Mouse (Mus musculus) CH12.LX (cell line): ENCODE results near the gene Slc26a3. TPM values are rescaled to one million over a fixed set of nuclear protein-coding genes. Genes with fewer than 3 reads are reported as not detected.
"Not testable (repeated sequence)": the region's sequence is repeated elsewhere in the genome, so short reads cannot be mapped to it uniquely, and the experiment has no call there.

Experiments
- DNase-seq: peaks from one replicate; pipeline ENCODE4 v3.0.0-alpha.2; 2013; ENCODE audit errors: extremely low read depth
- H3K27ac ChIP-seq: 2 replicates; pipeline ENCODE4 v1.5.1; 2012; ENCODE audit warnings: low read depth, mild to moderate bottlenecking, control low read depth, moderate library complexity; ENCODE audit not compliant: insufficient read depth
- H3K27me3 ChIP-seq: replicated peaks from 2 replicates; pipeline ENCODE3; 2012; ENCODE audit warnings: inconsistent platforms
- H3K36me3 ChIP-seq, 2 experiments: replicated peaks in 1 of 2; 2 replicates each; pipeline versions ENCODE3 to v1.6.1; 2012; ENCODE audit warnings: inconsistent platforms in 1 of 2, low read length in 1 of 2, mild to moderate bottlenecking in 1 of 2, mixed read lengths in 1 of 2, moderate library complexity in 1 of 2; ENCODE audit not compliant: control insufficient read depth in 1 of 2, insufficient read depth in 1 of 2
- H3K4me1 ChIP-seq, 2 experiments: 2 replicates each; pipeline ENCODE4 v1.6.1; 2012; ENCODE audit warnings: inconsistent platforms in 1 of 2, moderate library complexity in 1 of 2; ENCODE audit not compliant: insufficient read depth in 2 of 2, control insufficient read depth in 1 of 2
- H3K4me2 ChIP-seq: 2 replicates; pipeline ENCODE4 v1.6.1; 2012; ENCODE audit warnings: low read depth, mild to moderate bottlenecking, control low read depth; ENCODE audit not compliant: poor library complexity, insufficient read depth, severe bottlenecking
- H3K4me3 ChIP-seq, 3 experiments: fragments of 150-350 bp in 1 of 3; sonication (generic) in 1 of 3; replicated peaks in 1 of 3; 2 replicates each; pipeline versions ENCODE3 to v1.5.1; 2011 to 2012; ENCODE audit warnings: low read depth in 2 of 3, low read length in 2 of 3, mild to moderate bottlenecking in 2 of 3, moderate library complexity in 2 of 3, control low read depth in 1 of 3, improper control_type of control experiment in 1 of 3, inconsistent platforms in 1 of 3, mixed read lengths in 1 of 3; ENCODE audit not compliant: poor library complexity in 1 of 3
- H3K79me2 ChIP-seq: replicated peaks from 2 replicates; pipeline ENCODE4 v1.6.1; 2012; ENCODE audit warnings: mild to moderate bottlenecking, moderate library complexity; ENCODE audit not compliant: control insufficient read depth, poor library complexity, insufficient read depth, severe bottlenecking; ENCODE audit errors: extremely low read depth
- H3K9ac ChIP-seq: 2 replicates; pipeline ENCODE4 v1.6.1; 2012; ENCODE audit warnings: low read depth, mild to moderate bottlenecking, control low read depth, moderate library complexity; ENCODE audit not compliant: insufficient read depth
- H3K9me3 ChIP-seq: replicated peaks from 2 replicates; pipeline ENCODE3; 2012; ENCODE audit warnings: low read length, inconsistent platforms, mixed read lengths
- CTCF ChIP-seq, 2 experiments: IDR thresholded peaks in 1 of 2; conservative IDR thresholded peaks in 1 of 2; 2 replicates each; pipeline ENCODE4 v1.5.1; 2011 to 2012; ENCODE audit warnings: low read depth in 2 of 2, low read length in 2 of 2, improper control_type of control experiment in 1 of 2, inconsistent platforms in 1 of 2, mild to moderate bottlenecking in 1 of 2, moderate library complexity in 1 of 2
- GABPA ChIP-seq: IDR thresholded peaks from 2 replicates; pipeline ENCODE4 v1.6.1; 2012; ENCODE audit warnings: low read depth, low read length, improper control_type of control experiment, inconsistent platforms; ENCODE audit not compliant: insufficient replicate concordance
- JUN ChIP-seq: IDR thresholded peaks from 2 replicates; pipeline ENCODE4 v1.6.1; 2011; ENCODE audit warnings: low read depth, mild to moderate bottlenecking, low read length, improper control_type of control experiment, moderate library complexity; ENCODE audit not compliant: insufficient read depth
- JUND ChIP-seq: conservative IDR thresholded peaks from 2 replicates; pipeline ENCODE4 v1.6.1; 2011; ENCODE audit warnings: low read depth, low read length, improper control_type of control experiment
- MAFK ChIP-seq: IDR thresholded peaks from 2 replicates; pipeline ENCODE4 v1.6.1; 2011; ENCODE audit warnings: low read length, improper control_type of control experiment; ENCODE audit not compliant: insufficient replicate concordance
- MEF2A ChIP-seq: IDR thresholded peaks from 2 replicates; pipeline ENCODE4 v1.6.1; 2014; ENCODE audit warnings: low read depth, mild to moderate bottlenecking, inconsistent platforms, low read length, improper control_type of control experiment, borderline replicate concordance
- POLR2A ChIP-seq: IDR thresholded peaks from 2 replicates; pipeline ENCODE4 v1.6.1; 2011; ENCODE audit warnings: low read depth, mild to moderate bottlenecking, improper control_type of control experiment, low read length
- RAD21 ChIP-seq: IDR thresholded peaks from 2 replicates; pipeline ENCODE4 v1.6.1; 2011; ENCODE audit warnings: low read depth, mild to moderate bottlenecking, low read length, improper control_type of control experiment, moderate library complexity
- RCOR1 ChIP-seq: conservative IDR thresholded peaks from 2 replicates; pipeline ENCODE4 v1.6.1; 2012; ENCODE audit warnings: low read depth, mild to moderate bottlenecking, inconsistent platforms, low read length, improper control_type of control experiment
- TCF12 ChIP-seq: IDR thresholded peaks from 2 replicates; pipeline ENCODE4 v1.6.1; 2014; ENCODE audit warnings: low read depth, mild to moderate bottlenecking, inconsistent platforms, low read length, improper control_type of control experiment
- UBTF ChIP-seq: IDR thresholded peaks from 2 replicates; pipeline ENCODE4 v1.6.1; 2012; ENCODE audit warnings: low read depth, mild to moderate bottlenecking, inconsistent platforms, low read length, improper control_type of control experiment, moderate library complexity
- USF2 ChIP-seq: conservative IDR thresholded peaks from 2 replicates; pipeline ENCODE4 v1.6.1; 2011; ENCODE audit warnings: low read depth, low read length, improper control_type of control experiment
- ZMIZ1 ChIP-seq: IDR thresholded peaks from 2 replicates; pipeline ENCODE4 v1.6.1; 2012; ENCODE audit warnings: low read depth, mild to moderate bottlenecking, inconsistent platforms, low read length, improper control_type of control experiment
- dilution Hi-C: fragments of 300-500 bp; cut with MboI; formaldehyde crosslinking; loops from 2 replicates; pipeline ENCODE4 v1.14.3; 2020; ENCODE audit warnings: low sequenced_read_pairs; ENCODE audit not compliant: extremely low pct_unique_long_range_greater_than_20kb, extremely low pct_ligation_motif_present
- in situ Hi-C: fragments of 300-500 bp; cut with MboI; formaldehyde crosslinking; loops from 3 replicates; pipeline ENCODE4 v1.14.3; 2019; ENCODE audit warnings: low sequenced_read_pairs, low pct_ligation_motif_present, low pct_unique_long_range_greater_than_20kb, mixed read lengths
- polyA plus RNA-seq: library from polyadenylated mRNA; unstranded; fragments of >175 nt; gene quantifications from 2 replicates; pipeline ENCODE4 v1.2.1, GENCODE M21; 2012; ENCODE audit warnings: low read depth; ENCODE audit not compliant: insufficient read length
- total RNA-seq, 2 experiments: library from RNA; depleted of rRNA; stranded (reverse); fragments of 300-350 nt in 1 of 2; fragments of >200 nt in 1 of 2; gene quantifications; 2 replicates each; pipeline ENCODE4 v1.2.3; 2012 to 2014

Gene Slc26a3
- total and polyA plus RNA-seq, 3 experiments = not detected

- TF ChIP-seq RAD21 (peak; percentile 37), CTCF (conservative IDR thresholded peaks at IDR 0.05 in 1 of 2, IDR thresholded peaks at IDR 0.05 in 1 of 2; ENCODE audit: low read depth in 2 of 2, low read length in 2 of 2) (peak in 1 of 2 experiments; percentile 53; a peak in 3 of 4 replicates)
- H3K27me3 ChIP-seq, H3K4me3 ChIP-seq, H3K4me1 ChIP-seq, H3K36me3 ChIP-seq, H3K4me2 ChIP-seq, H3K79me2 ChIP-seq, H3K27ac ChIP-seq, in situ Hi-C loops, DNase-seq, dilution Hi-C loops, H3K9me3 ChIP-seq, H3K9ac ChIP-seq: not testable (repeated sequence)
Observed at GRCm38 (mm10) chr12:31460270-31460669, 69.6 kb downstream of the Slc26a3 start.

GRCm38 (mm10) chr12:31461371-31461770 is 70.7 kb downstream of the Slc26a3 start:
- Histone ChIP-seq H3K4me2 (no peak overlapping the region), H3K79me2 (no peaks in the 10 kb centered on the region), H3K4me3 (no peak overlapping the region), H3K4me1 (no peaks in the 10 kb centered on the region), H3K27ac (no peak overlapping the region)
- no peak for TF ChIP-seq MAFK
- TF ChIP-seq JUN = no peak
- TF ChIP-seq ZMIZ1 = no peak
- no peak for TF ChIP-seq TCF12
- no peak for TF ChIP-seq POLR2A
- TF ChIP-seq MEF2A = no peak
- TF ChIP-seq CTCF (conservative IDR thresholded peaks at IDR 0.05 in 1 of 2, IDR thresholded peaks at IDR 0.05 in 1 of 2; ENCODE audit: low read depth in 2 of 2, low read length in 2 of 2) = no peak
- TF ChIP-seq UBTF = no peak
- TF ChIP-seq USF2 = no peak
- TF ChIP-seq, all 38 proteins: peak for 0
- Histone ChIP-seq H3K9ac (no peak overlapping the region), H3K9me3 (no peaks in the 10 kb centered on the region), H3K27me3 (no peaks in the 10 kb centered on the region), H3K36me3 (no peaks in the 10 kb centered on the region)
- in situ Hi-C loops (no loop called here), dilution Hi-C loops (no loop called here)
- DNase-seq = no peak

- no peaks in the 10 kb centered on the region for H3K36me3 ChIP-seq
- no peak overlapping the region for H3K4me2 ChIP-seq
- no peak overlapping the region for H3K27ac ChIP-seq
- H3K9me3 ChIP-seq = no peaks in the 10 kb centered on the region
- TF ChIP-seq UBTF (no peak), JUND (no peak), GABPA (no peak), RCOR1 (no peak), ZMIZ1 (no peak), JUN (no peak), POLR2A (no peak)
- no peaks in the 10 kb centered on the region for H3K27me3 ChIP-seq
- no peak overlapping the region for H3K4me3 ChIP-seq
- no peaks in the 10 kb centered on the region for H3K4me1 ChIP-seq
- in situ Hi-C loops = no loop called here
- no peaks in the 10 kb centered on the region for H3K79me2 ChIP-seq
- no peak overlapping the region for H3K9ac ChIP-seq
- DNase-seq = no peak
- dilution Hi-C loops = no loop called here
Observed at GRCm38 (mm10) chr12:31462615-31463014, 71.9 kb downstream of the Slc26a3 start.

- DNase-seq, in situ Hi-C loops: not testable (repeated sequence)
Observed at GRCm38 (mm10) chr12:31478182-31478581, 87.5 kb downstream of the Slc26a3 start.

More at GRCm38 (mm10) chr12:31478182-31478581, 87.5 kb downstream of the Slc26a3 start:
- H3K9ac ChIP-seq, dilution Hi-C loops, H3K27me3 ChIP-seq, H3K4me2 ChIP-seq, H3K27ac ChIP-seq, H3K79me2 ChIP-seq, H3K36me3 ChIP-seq, H3K4me3 ChIP-seq, H3K9me3 ChIP-seq, H3K4me1 ChIP-seq: not testable (repeated sequence)
